Mouse (Mus musculus) left cerebral cortex, adult 18-20 months (tissue): ENCODE data around the gene Rpl13a. TPM values are rescaled to one million over a fixed set of nuclear protein-coding genes. Genes with fewer than 3 reads are reported as not detected.
A peak's percentile ranks its signal among the peaks of the same experiment; 100 is the strongest.
"Not testable (repeated sequence)": the region's sequence is repeated elsewhere in the genome, so short reads cannot be mapped to it uniquely, and the experiment has no call there.

Experiments used
- DNase-seq, 2 experiments: peaks; one replicate each; pipeline ENCODE4 v3.0.0; 2021 to 2022; ENCODE audit warnings: low spot score in 2 of 2, mixed read lengths in 1 of 2
- long read RNA-seq, 2 experiments: library from polyadenylated mRNA; stranded (forward); transcript quantifications; one replicate each; pipeline ENCODE4 v2.0.0; 2021
- total RNA-seq, 2 experiments: library from RNA; stranded (reverse); gene quantifications; 2 replicates each; pipeline ENCODE4 v1.2.3; 2021

Gene Rpl13a
- total RNA-seq: 100 to 1,000 TPM; 712 to 811 TPM
- long read RNA-seq, experiment 1, transcript Rpl13a-203 (8 exons, 734 nt): minor isoform, 45 of 218 reads
- long read RNA-seq, experiment 1, transcript Rpl13a-201 (8 exons, 1,047 nt): major isoform, 160 of 218 reads
- long read RNA-seq, experiment 1, partial matches to known transcripts: 0 of 218 reads
- long read RNA-seq, experiment 1, other reads (novel, unspliced or antisense): 8 of 218 reads
- long read RNA-seq, experiment 2, transcript Rpl13a-201 (8 exons, 1,047 nt): major isoform, 185 of 237 reads
- long read RNA-seq, experiment 2, transcript Rpl13a-203 (8 exons, 734 nt): minor isoform, 43 of 237 reads
- long read RNA-seq, experiment 2, partial matches to known transcripts: 5 of 237 reads
- long read RNA-seq, experiment 2, other reads (novel, unspliced or antisense): 1 of 237 reads

DNA sequence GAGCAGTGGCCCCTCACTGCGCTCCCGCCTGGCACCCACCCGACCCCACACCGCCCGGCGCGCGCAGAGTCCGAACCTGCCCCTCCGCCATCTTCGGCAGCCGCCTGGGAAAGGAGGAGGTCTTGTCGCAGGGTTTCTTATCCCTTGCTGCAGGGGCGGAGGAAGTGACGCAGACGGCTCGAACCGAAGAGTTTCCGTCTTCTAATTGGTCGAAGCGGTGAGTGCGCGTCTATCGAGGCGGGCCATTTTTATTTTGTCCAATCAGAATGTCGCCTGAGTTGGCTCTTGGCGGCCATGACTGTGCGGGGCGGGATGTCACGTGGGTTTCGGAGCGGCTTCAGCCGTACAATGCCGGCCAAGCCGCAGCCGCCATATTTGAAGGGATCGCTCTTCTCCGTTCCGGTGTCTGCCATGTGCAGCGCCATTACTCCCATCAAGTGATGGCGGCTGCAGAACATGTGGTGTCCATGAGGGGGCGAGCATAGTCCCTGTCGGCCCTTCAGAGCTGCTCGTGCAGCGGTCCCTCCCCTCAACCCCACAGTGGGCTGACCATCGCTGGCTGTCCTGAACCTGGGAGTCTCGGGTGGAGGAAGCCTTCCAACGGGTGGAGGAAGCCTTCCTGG lies at the start of gene Rpl13a:
TSS of gene Rpl13a (minus strand) at position 138 of the 623 bp plus-strand sequence.
- DNase-seq: peak; percentile 98 to 99

DNA sequence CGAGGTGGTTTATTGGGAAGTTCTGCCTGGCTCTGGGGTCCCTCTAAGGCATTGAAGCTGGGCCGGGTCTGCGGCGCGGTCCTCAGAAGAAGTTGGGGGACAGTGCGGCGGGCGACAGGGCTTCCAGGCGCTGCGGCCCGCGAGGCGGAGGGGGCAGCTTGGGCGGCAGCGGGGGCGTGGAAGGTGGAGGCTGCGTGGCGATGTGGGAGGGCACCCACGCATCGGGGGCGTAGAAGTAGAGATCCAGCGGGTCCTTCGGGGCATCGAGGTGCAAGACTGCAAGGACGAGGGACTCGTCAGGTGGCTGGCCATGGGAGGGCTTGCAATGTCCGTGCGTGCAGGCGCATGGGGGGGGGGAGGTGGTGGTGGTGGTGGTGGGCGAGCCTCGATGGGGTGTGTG lies 47.8 kb upstream of the Rpl13a start:
- no peak for DNase-seq

DNA sequence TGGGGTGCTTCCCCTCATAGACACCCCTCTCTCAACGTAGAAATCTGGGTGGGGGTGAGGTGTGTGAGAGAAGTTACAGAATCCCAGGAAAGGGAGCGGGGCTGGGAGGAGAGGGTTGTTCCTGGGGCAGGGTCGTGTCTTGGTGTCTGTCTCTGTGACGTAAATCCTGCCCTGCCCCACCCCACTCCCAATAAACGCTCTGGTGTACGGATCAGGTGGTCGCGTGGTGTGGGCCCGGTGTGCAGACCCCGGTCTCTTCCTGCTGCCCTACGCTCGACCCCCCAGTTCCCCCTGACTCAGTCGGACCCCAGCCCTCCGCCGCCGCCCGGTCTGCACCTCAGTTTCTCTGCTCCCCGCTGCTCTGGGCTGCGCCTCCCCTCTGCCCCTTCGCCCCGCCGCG lies 47.4 kb upstream of the Rpl13a start:
- no peak for DNase-seq

DNA sequence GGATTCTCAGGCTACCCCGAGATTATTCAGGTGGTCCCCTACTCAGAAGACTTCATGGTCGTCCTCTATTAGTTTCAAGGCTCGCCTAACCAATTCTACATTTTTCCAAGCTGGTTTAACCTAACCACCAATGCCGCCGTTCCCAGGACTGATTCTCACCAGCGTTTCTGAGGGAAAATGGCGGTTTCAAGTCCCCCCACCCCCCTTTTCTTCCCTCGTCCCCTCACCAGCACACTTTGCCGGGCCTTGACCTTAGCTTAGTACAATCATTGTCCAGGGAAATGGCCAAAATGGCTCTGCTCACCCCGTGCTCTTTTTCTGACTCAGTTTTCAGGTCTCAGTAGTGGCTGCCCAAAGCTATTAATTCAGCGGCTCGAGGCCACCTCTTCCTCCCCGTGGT lies 46.8 kb upstream of the Rpl13a start:
- no peak for DNase-seq

DNA sequence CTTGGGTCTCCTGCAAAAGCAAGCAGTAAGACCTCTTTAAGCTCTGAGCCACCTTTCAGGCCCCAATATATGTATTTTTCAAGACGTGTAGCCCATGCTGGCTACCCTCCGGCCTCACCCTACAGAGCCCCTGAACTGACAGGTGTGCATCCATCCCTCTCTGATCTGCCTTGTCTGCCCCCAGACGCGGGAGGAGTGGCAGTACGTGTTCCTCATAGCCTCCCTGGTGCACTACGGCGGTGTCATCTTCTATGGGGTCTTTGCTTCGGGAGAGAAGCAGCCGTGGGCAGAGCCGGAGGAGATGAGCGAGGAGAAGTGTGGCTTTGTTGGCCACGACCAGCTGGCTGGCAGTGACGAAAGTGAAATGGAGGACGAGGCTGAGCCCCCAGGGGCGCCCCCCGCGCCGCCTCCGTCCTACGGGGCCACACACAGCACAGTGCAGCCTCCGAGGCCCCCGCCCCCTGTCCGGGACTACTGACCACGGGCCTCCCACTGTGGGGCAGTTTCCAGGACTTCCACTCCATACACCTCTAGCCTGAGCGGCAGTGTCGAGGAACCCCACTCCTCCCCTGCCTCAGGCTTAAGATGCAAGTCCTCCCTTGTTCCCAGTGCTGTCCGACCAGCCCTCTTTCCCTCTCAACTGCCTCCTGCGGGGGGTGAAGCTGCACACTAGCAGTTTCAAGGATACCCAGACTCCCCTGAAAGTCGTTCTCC lies 46.2 kb upstream of the Rpl13a start:
- DNase-seq: no peak

DNA sequence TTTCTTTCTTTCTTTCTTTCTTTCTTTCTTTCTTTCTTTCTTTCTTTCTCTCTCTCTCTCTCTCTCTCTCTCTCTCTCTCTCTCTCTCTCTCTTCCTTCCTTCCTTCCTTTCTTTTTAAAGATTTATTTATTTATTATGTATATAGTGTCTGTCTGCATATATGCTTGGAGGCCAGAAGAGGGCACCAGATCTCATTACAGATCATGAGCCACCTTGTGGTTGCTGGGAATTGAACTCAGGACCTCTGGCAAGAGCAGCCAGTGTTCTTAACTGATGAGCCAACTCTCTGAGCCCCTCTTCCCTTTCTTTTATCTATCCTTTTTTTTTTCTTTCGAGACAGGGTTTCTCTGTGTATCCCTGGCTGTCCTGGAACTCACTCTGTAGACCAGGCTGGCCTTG lies 45.2 kb upstream of the Rpl13a start:
- not testable (repeated sequence) for DNase-seq

DNA sequence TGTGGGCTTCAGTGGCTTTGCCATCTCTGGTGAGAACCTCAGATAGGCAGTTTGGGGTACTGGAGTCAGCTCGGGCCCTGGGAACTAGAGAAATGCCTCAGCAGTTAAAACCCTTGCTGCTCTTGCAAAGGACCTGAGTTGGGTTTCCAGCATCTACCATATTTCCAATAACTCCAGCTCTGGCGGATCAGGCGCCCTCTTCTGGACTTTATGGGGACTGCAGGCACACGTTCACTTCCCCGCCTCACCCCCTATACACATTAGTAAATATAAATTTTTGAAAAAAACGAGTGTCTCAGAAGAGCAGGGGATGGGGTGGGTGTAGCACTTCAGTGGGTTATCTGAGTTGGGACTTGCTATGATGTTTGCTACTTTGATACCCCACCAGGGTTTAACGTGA lies 44.4 kb upstream of the Rpl13a start:
- DNase-seq: no peak

DNA sequence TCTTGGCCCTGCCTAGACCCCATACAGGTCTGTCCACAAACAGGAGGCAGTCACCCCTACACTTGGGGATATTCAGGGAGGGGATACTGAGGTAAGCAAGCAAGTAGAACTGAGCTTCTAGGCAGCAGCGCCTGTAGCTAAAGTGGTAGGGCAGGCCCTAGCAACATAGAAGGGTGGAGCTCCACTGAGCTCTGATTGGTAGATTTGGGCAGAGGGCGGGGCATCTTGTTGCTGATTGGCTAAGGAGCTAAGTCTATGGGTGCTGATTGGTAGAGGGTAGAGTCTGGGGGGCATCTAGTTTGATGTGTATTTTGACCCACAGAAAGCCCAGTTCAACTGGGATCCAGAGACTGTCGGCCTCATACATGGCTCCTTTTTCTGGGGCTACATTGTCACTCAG lies 40.9 kb upstream of the Rpl13a start:
- peak in 1 of 2 experiments; percentile 48 for DNase-seq

DNA sequence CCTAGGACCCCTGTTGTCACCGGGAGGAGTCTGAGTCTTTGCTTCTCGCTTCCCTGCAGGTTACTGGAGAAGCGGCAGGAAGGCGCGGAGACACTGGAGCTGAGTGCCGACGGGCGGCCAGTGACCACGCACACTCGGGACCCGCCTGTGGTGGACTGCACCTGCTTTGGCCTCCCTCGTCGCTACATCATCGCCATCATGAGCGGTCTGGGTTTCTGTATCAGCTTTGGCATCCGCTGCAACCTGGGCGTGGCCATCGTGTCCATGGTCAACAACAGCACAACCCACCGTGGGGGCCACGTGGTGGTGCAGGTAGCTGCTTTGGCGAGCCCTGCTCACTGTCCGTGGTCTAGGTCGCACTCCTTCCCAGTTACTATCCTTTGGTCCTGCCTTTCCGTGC lies 40.1 kb upstream of the Rpl13a start:
- DNase-seq: no peak

DNA sequence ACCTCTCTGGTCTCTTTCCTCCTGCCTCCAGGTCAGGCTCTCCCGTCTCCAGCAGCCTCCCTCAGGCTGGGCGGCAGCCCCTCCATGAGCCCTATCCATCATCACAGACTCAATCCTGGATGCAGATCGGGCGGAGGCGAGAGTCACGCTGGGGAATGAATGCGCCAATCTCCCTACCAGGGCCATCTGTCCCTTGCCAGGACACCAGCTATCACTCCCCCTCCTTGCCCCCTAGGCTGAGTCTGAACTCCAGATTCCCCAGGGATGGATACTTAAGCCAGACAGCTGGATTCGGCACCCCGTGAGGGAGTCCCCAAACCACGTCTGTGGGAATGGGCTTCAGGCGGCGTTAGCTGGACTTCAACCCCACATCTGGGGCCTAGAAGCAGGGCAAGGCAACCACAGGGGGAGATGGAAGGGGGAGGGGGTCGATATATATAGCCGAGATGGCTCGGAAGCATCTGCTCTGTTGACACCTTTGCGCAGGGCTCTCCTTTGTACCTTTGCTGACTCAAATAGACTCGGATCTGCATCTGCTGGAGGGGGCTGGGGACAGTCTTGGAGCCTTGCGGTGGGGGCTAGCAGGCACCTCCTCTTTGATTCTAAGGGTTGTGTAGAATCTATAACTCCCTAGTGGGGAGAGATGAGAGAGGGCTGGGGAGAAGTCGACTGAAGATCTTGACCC lies 39.3 kb upstream of the Rpl13a start:
- DNase-seq: peak in 1 of 2 experiments; percentile 73

DNA sequence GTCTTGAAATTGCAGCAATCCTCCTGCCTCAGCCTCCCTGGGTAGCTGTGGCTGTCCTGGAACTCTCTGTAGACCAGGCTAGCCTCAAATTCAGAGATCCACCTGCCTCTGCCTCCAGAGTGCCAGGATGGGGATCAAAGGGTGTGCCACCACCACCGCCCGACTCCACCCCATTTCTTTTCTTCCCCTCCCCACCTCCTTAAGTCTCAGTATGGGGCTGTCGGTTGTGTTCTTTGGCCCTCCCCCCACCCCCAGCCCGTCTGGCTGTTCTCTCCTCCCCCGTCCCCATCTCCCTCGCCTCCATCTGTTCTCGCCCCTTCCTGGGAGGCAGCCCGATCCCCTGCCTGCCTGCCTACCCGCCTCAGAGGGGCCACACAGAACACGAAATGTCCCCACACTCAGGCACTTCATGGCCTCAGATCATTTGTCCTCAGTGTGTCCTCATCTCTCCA lies 38.4 kb upstream of the Rpl13a start:
- DNase-seq: peak in 1 of 2 experiments; percentile 72

DNA sequence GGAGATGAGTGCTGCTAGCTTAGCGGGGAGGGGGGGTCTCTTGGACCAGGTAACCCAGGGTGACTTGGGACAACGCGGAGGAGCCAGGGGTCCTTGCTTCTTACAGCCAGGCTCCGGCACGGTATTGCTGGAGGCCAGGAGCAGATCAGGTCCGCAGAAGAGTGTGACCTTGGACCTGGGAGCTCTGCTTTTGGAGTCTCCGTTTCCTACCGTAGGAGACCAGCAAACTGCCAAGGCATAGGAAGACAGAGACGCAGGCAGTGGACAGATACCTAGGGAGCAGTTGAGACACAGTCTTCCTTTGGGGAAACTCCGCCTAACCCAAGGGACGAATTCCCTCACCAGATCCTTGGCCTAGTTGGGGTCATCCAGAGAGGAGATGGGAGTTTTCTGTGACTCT lies 37.1 kb upstream of the Rpl13a start:
- no peak for DNase-seq

DNA sequence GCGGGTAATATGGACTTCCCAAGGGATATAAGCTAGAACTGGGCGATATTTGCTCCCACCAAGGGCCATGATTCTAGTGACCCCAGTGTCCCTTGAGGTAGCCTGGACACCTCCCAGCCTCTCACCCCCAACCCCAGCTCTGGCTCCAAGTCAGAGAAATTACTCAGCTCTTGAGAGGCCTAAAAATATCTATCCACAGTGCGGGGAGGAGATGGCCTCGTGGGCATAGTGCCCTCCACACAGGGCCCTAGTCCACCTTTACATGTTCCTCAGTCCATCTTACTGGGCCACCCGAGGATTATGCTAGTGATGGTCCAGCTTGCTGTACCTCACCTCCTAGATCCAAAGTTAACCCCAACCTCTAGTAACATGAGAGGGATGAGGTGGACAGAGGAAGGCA lies 36.3 kb upstream of the Rpl13a start:
- peak in 1 of 2 experiments; percentile 26 for DNase-seq

DNA sequence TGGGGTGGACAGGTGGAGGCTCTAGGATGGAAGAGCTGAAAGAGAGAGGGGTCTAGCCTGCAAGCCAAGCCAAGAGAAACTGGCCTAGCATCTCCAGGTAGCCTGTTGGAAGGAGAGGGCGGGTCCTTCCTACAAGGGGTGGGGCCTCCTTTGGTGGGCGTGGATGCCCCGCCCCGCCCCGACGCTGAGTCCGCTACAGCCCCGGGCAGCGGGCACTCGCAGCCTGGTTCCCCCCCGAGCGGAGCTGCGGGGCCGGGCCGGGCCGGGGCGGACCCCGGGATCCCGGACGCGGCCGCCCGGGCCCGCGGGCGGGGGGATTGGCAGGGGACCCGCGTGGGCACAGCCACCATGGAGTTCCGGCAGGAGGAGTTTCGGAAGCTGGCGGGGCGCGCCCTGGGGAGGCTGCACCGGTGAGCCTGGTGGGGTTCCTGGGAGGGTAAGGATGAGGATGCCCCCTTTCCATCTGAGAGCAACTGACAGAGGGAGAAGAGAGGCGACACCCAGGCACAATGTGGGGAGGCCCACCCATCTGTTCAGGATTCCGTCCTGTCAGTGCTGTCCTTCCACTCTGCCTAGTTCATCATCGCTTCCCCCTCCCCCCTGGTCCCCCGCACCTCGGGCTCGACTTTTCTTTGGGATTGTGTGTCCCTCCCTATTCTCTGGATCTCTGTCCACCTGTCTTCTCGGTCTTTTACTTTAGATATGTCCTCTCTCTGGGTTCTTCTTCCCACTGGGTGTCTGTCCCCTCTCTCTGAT lies 35.4 kb upstream of the Rpl13a start, which contains the start of gene Slc17a7:
TSS of gene Slc17a7 (plus strand) at position 215 of the 756 bp plus-strand sequence.
- DNase-seq: peak; percentile 50 to 68

DNA sequence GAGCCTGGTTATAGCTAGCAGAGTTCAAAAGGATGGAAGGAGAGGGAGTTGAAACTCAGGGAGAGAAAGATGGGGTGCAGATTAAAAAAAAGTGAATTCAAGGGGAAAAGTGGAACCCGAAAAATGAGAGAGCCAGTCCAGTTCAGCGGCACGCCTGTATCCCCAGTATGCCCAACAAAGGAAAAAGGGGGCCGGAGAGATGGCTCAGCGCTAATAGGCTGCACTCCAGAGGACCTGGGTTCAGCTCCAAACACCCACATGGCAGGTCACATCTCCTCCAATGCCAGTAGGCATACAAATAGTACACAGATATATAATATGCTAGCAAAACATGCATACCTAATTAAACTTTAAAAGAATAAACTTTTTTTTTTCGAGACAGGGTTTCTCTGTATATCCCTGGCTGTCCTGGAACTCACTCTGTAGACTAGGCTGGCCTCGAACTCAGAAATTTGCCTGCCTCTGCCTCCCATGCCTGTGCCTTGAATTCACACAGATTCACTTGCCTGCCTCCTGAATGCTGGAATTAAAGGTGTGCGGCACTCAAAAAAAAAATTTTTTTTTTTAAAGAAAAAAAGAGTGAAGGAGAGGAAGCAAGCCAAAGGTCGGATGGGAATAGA lies 34.5 kb upstream of the Rpl13a start:
- DNase-seq: no peak

DNA sequence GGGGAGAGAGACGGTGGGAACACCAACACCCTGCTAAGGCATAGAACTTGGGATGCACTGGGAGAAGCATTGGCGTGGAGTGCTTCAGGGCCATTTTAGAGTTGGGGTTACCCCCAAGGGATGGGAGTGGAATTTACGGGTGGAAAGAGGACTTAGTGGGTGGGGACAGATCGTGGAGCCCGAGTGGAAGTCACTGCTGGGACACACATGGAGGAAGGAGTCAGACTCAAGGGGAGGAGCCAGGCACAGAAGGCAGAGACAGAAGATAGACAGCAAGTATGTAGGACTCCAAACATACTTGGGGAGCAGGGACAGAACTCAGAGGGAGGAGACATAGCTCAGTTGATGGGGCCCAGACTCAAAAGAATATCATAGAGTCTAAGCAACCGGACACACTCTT lies 34.0 kb upstream of the Rpl13a start:
- DNase-seq: peak in 1 of 2 experiments; percentile 36

DNA sequence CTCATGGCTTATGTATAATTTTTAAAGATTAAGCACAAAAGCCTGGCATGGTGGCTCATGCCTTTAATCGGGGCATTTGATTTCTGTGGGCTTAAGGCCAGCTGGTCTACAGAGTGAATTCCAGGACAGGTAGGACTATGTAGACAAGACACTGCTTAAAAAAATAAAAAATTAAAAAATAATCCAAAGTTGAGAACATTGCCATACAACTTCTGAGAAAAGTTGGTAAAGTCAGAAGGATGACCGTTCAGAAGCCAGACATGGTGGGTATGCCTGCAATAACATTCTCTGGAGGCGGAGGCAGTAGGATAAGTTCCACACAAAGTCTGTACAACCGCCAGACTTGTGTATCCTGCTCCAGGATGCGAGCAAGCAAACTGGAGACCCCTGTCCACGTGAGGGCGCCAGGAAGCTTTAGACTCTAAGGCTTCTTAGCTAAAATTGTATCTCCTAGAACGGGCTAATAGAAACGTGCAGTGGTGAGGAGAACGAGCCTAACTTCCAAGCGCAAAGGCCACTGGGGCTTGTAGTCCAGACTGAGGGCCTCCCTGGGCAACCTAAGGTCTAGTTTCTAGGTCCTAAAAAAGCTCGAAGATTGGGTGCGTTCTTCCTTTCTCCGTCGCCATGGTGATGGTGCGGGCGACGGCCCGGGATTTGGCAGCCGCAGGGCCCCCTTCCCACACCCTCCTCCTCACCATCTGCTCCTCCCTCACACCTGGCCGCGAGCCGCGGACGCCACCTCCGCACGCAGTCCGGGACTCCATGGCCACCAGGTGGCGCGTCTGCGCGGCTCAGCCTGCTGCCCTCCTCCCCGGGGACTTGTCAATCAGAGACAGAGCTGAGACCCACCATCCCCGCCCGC lies 33.3 kb upstream of the Rpl13a start:
- DNase-seq: peak; percentile 97

DNA sequence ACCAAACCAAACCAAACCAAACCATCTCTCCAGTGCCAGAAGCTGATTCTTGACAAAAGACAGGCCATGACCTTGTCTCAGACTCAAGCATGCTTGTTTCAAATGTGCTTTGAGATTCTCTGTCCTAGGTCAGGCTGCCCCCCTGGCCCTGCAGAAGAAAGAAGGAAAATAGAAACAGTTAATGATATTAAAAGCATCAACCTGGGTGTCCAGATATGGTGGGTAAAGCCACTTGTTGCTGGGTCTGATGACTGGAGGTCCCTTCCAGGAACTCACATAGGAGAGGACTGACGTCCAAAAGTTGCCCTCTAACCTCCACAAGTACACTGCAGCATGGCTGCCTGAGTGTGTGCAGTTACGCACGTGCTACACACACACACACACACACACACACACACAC lies 32.3 kb upstream of the Rpl13a start:
- no peak for DNase-seq

DNA sequence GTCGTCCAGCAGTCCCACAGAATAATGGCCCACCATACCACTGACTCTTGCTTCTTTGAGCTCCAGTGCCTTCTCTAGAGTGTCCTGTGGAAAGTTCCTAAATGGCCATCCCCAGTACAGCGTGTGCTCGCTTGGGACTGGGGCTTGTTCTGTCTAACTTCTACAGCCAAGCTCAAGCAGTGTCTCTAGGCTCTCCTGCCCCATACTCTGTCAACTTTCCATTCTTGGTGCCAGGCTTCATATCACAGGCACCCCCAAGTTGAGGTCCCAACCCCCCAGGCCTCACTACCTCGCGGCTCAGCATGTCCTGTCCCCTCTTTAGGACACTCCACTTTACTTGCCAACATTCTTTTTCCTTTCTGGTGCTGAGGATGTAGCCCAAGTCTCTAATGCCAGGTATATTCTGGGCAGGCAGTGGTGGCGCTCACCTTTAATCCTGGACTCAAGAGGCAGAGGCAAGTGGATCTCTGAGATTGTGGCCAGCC lies 31.8 kb upstream of the Rpl13a start:
- DNase-seq: no peak
